Mouse (Mus musculus): ENCODE data around the gene Neu4.

DNA sequence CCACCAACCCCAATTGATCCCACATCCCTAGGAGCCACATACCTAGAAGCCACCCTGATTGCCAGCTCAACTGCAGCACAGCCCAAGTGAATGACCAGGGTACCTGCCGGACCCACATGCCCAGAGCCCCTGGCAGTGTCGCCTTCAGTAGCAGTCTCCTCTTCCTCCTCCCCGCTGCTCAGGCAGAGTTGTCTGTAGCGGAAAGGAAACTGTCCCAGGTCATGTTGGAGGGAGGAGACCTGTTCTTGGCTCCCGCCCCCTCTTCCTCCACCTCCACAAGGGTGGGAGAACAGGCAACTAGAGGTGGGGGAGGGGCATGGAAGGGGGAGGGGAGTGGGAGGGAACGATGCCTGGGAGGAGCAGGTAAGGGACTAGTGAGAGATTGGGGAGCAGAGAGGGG lies 32.1 kb downstream of the Neu4 start, which contains the start of gene Pdcd1:
- TF ChIP-seq MAFK (IDR thresholded peaks at IDR 0.05; ENCODE audit: insufficient read depth, low read depth, low read length) (no peak), ZNF384 (IDR thresholded peaks at IDR 0.05; ENCODE audit: low read depth, low read length) (no peak), CHD2 (IDR thresholded peaks at IDR 0.05; ENCODE audit: low read depth, low read length) (no peak)

Measured in ES-E14 (cell line).